Mouse (Mus musculus) kidney, adult 9 months (tissue): Measurements from ENCODE around the gene Tex13c3.
A peak's percentile ranks its signal among the peaks of the same experiment; 100 is the strongest.
"Not testable (repeated sequence)": the region's sequence is repeated elsewhere in the genome, so short reads cannot be mapped to it uniquely, and the experiment has no call there.

Source experiments
- DNase-seq: peaks from one replicate; pipeline ENCODE4 v3.0.0; 2022

Gene Tex13c3

GRCm38 (mm10) chrX:19481219-19481618 is at the start of gene Tex13c3:
Gene Tex13c3 (minus strand): TSS chrX:19481319.
- DNase-seq = not testable (repeated sequence)

GRCm38 (mm10) chrX:19489731-19490130 is 8.6 kb upstream of the Tex13c3 start:
- peak; percentile 1 for DNase-seq
